Mouse (Mus musculus) megakaryocyte, embryonic 14.5 days (primary cell): Measurements from ENCODE around the gene Ece1.

Experiments
- FLI1 ChIP-seq: IDR thresholded peaks from 2 replicates; pipeline ENCODE4 v1.6.1; 2012; ENCODE audit warnings: low read length, inconsistent platforms, mixed read lengths
- GATA1 ChIP-seq: IDR thresholded peaks from 3 replicates; pipeline ENCODE4 v1.6.1; 2012; ENCODE audit warnings: mixed read lengths, low read length, inconsistent platforms, borderline replicate concordance

DNA sequence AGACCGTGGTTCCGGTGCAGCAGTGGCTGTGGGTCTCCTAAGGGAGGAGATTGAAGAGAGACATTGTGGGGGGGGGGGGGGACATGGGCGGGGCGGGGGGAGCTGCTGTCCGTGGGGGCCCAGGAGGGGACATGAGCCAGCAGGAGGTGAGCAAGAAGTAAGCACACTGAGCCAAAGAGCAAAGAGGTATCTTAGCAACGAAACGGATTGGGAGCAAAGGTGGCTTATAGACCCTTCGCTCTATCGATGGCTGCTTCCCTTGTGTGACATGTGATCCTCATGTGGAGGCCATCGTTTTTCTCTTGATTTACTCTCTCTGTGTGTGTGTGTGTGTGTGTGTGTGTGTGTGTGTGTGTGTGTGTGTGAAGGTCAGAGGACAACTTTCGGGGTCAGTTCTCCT lies 84.4 kb downstream of the Ece1 start:
- no peak for TF ChIP-seq GATA1
- no peak for TF ChIP-seq FLI1
